Mouse (Mus musculus): ENCODE measurements around the gene Ccdc6. TPM values are rescaled to one million over a fixed set of nuclear protein-coding genes. Genes with fewer than 3 reads are reported as not detected.

Ccdc6 gene
- polyA plus RNA-seq, 1 experiment from 2014 or later = 16.0 TPM

DNA sequence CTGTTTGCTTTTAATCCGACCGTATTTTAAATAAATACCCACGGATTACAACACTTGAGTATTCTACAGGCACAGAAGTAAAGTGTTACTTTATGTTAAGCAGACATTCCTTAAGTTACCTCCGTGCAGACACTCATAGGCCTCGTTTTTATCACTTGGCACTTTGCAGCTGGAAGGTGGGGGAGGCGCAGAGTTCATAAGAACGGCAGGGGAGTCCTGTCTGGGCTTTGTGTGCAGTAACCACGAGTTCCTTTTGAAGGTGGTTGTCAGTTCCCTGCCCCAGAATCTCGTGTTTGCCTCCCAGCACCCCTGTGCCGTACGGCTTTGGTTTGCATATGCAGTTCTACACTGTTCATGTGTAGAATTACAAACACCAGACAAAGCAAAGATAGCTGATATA, 70.7 kb downstream of the Ccdc6 start:
- DNase-seq (ENCODE audit: low spot score) = no peak
- WGBS = 53% methylated on average over 11 of the region's 11 CpGs
- H3K36me3 ChIP-seq = peaks cover 51% of the 10 kb centered on the region
- no peaks in the 10 kb centered on the region for H3K9me3 ChIP-seq
- H3K4me3 ChIP-seq = no peak overlapping the region
- peaks cover 48% of the 10 kb centered on the region for H3K4me1 ChIP-seq
- H3K27me3 ChIP-seq (ENCODE audit: insufficient read depth, poor library complexity, severe bottlenecking) = no peaks in the 10 kb centered on the region
- peak overlapping the region; percentile 52; the same call in 1 of the 2 replicates for H3K27ac ChIP-seq

DNA sequence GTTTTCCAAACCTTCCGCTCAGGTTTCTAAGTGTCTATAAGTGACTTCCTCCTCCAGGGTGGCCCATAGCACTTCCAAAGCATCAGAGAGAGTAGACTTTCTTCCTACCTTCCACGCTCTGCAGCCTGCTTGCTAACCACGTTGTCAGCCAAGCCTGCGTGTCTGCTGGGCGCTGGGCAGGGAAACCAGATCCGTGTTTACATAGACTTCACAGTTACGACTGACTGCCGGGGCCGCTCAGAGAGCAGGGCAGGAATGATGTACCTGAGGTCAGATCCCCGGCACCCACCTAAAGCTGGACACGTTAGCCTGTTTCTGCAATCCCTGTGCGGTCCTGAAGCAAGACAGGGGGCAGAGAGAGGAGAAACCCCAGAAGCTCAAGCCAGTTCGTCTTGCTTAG, 71.5 kb downstream of the Ccdc6 start:
- no peak overlapping the region for H3K4me3 ChIP-seq
- no peak for DNase-seq (ENCODE audit: low spot score)
- H3K27me3 ChIP-seq (ENCODE audit: insufficient read depth, poor library complexity, severe bottlenecking) = no peaks in the 10 kb centered on the region
- H3K36me3 ChIP-seq = peaks cover 51% of the 10 kb centered on the region
- no peaks in the 10 kb centered on the region for H3K9me3 ChIP-seq
- WGBS = 78% methylated on average over 13 of the region's 13 CpGs
- H3K27ac ChIP-seq = 0 out of 2 replicates have a peak overlapping the region, but pooled peaks have one; percentile 52
- H3K4me1 ChIP-seq = peaks cover 53% of the 10 kb centered on the region

DNA sequence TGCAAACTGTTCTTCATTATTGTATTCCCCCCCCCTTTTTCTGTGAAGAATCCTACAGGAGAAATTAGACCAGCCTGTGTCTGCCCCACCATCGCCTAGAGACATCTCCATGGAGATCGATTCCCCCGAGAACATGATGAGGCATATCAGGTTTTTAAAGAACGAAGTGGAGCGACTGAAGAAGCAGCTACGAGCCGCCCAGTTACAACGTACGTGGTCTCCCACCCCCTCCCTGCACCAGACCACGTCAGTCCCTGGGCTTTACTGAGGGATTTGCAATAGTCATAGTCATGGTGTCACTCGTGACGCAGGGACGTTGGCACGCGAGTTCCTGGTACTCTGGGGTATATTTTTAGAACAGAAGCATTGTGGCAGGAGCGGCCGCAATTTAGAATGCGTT, 72.1 kb downstream of the Ccdc6 start:
- Histone ChIP-seq H3K9me3 (no peaks in the 10 kb centered on the region), H3K4me3 (no peak overlapping the region), H3K27ac (peak overlapping the region; percentile 47; the same call in 1 of the 2 replicates), H3K4me1 (peaks cover 56% of the 10 kb centered on the region), H3K36me3 (peaks cover 51% of the 10 kb centered on the region), H3K27me3 (ENCODE audit: insufficient read depth, poor library complexity, severe bottlenecking) (no peaks in the 10 kb centered on the region)
- 59% methylated on average over 18 of the region's 18 CpGs for WGBS
- no peak for DNase-seq (ENCODE audit: low spot score)

DNA sequence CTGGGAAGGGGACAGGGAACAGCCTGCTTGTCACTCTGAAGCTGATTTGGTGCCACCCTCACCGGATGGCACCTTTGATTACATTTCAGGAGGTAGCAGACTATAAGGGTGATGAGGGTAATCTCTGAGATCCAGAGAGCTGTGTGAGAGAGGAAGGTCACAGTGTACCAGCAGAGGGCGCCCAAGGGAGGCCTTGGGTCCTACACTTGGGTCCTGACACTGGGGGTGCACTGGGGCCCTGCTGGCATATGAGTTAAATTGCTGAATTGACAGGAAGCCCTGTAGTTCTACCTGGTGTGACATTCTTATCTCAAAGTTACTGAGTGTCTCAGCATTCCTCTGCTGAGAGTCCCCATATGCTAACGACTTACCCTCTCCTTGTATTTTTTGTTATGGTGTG, 76.4 kb downstream of the Ccdc6 start:
- H3K27me3 ChIP-seq (ENCODE audit: insufficient read depth, poor library complexity, severe bottlenecking) = no peaks in the 10 kb centered on the region
- no peak overlapping the region for H3K4me3 ChIP-seq
- H3K36me3 ChIP-seq = peaks cover 81% of the 10 kb centered on the region
- WGBS = 45% methylated on average over 3 of the region's 3 CpGs
- H3K27ac ChIP-seq = no peak overlapping the region
- no peak for DNase-seq (ENCODE audit: low spot score)
- H3K9me3 ChIP-seq = no peaks in the 10 kb centered on the region
- H3K4me1 ChIP-seq = peaks cover 22% of the 10 kb centered on the region

DNA sequence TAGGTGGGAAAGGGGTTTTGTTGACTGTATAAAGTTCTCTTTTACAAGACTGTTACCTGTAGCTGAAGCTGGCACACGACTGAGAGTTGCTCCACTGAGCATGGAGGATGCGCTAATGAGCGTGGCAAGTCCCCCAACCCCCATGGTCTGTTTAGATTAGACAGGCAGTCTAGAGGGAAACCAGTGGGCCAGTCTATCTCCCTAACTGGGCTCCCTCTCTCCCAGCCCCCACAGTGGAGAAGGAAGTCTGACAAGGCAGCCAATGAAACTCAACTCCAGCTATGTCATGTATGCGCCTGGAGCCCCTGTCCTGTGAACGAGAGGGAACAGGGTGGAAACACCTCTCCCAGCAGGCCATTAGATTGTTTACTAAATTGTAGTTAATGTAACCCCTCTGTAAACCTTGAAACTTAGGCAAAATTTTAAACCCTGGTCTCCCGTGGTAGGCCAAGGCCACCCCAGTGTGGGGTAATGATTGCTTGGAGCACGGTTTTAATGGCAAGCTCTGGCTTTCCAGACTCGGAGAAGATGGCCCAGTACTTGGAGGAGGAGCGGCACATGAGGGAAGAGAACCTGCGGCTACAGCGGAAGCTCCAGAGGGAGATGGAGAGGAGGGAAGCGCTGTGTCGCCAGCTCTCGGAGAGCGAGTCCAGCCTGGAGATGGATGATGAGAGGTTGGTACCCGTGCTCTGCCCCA, 77.7 kb downstream of the Ccdc6 start:
- Histone ChIP-seq H3K27me3 (ENCODE audit: insufficient read depth, poor library complexity, severe bottlenecking) (no peaks in the 10 kb centered on the region), H3K9me3 (no peaks in the 10 kb centered on the region), H3K4me1 (peaks cover 11% of the 10 kb centered on the region; the same call in 1 of the 2 replicates), H3K4me3 (no peak overlapping the region), H3K27ac (no peak overlapping the region), H3K36me3 (peaks cover 78% of the 10 kb centered on the region)
- DNase-seq (ENCODE audit: low spot score) = no peak
- WGBS = 79% methylated on average over 16 of the region's 16 CpGs

DNA sequence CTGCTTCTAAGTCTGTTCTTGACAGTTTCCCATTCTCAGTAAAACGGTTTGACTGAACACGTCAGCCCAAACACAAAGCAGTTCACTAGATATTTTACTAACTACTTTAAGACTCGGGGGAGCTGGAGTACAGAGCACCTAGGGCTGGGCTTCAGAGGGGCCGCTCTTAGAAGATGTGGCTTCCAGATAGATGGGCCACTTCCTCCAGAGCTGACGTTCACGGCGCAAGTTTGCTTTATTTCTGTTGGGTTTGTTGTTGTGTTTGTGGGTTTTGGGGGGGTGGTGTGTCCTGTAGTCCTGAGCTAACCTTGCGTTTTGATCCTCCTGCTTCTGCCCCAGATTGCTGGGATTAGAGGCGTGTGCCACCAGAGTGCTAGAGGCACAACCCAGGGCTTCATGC, 83.8 kb downstream of the Ccdc6 start:
- WGBS = 89% methylated on average over 9 of the region's 9 CpGs
- Histone ChIP-seq H3K4me3 (no peak overlapping the region), H3K36me3 (peaks cover 59% of the 10 kb centered on the region), H3K27me3 (ENCODE audit: insufficient read depth, poor library complexity, severe bottlenecking) (no peaks in the 10 kb centered on the region), H3K4me1 (peaks cover 9% of the 10 kb centered on the region), H3K27ac (no peak overlapping the region), H3K9me3 (no peaks in the 10 kb centered on the region)
- no peak for DNase-seq (ENCODE audit: low spot score)

DNA sequence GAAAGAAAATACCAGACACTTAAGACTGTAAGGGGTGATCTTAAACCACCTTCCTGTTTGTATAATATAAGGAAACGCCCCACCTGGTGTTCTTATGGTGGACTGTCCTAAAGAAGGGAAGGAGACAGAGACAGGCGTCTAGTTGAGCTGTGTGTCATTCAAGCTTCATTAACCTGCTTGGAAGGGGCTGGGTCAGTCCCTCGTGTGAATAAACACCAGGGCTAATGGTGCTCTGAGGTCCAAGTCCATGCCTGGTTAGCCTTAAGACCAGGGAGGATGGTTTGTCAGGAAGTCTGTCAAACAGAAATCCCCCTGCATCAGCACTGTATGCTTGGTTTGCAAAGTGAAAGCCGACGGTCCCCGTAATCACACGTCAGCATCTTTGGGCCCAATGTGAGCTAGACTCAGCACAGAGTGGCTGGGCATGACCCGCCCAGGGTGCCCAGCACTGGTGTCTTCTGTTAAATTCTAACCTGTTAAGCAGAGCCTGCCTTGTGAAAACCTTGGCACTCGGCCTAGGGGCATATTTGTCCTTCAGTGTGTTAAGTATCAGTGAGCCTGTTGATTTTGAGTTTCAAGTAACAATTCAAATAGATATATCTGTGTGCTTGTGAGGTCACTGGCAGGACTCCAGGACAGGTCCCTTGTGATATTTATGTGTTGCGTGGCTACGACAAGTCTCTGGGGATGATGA, 84.5 kb downstream of the Ccdc6 start:
- Histone ChIP-seq H3K36me3 (peaks cover 52% of the 10 kb centered on the region), H3K4me3 (no peak overlapping the region), H3K27me3 (ENCODE audit: insufficient read depth, poor library complexity, severe bottlenecking) (no peaks in the 10 kb centered on the region), H3K27ac (no peak overlapping the region), H3K9me3 (no peaks in the 10 kb centered on the region), H3K4me1 (peaks cover 9% of the 10 kb centered on the region)
- no peak for DNase-seq (ENCODE audit: low spot score)
- 84% methylated on average over 11 of the region's 11 CpGs for WGBS

DNA sequence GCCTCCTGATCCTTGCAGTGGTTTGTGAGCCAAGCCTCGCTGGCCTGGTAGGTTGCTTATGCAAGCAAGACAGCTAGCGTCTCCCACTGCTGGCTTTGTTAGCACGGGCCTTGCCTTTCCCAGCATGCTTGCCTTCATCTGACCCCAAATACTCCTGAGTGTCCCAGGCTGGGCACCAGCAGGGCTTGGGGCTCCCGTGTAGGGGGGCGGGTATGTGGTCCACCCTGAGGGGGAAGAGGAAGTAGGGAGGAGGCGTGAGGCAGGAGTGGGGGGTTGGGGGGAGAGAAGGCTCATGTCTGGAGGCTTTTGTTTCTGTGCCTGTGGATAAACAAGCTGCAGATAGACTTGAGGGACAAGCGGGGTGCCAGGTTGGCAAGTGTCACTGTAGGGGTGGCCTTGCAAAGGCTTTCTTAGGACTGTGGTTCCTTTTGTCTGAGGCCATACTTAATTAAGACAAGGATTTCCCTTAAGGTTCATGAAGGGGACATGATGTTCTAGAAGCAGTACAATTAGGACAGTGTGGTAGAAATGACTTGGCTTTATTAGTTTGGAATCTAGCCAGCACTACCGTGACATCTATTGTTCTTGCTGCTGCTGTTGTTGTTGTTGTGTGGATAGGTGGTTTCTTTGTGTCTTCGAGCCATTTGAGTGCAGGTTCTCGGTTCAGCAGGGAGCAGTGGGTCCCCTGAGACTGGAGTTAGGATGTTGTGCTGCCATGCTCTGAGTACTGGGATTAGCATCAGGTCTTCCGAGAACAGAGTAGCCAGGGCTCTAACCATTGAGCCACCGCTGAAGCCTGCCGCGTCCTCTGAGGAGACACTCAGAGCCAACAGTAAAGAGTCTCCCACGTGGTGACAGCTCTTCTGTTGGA, 86.5 kb downstream of the Ccdc6 start:
- Histone ChIP-seq H3K36me3 (peaks cover 51% of the 10 kb centered on the region), H3K9me3 (no peaks in the 10 kb centered on the region), H3K4me3 (no peak overlapping the region), H3K4me1 (peaks cover 9% of the 10 kb centered on the region), H3K27me3 (ENCODE audit: insufficient read depth, poor library complexity, severe bottlenecking) (no peaks in the 10 kb centered on the region), H3K27ac (peak overlapping the region; percentile 57; the same call in 1 of the 2 replicates)
- WGBS = 71% methylated on average over 15 of the region's 15 CpGs
- no peak for DNase-seq (ENCODE audit: low spot score)

DNA sequence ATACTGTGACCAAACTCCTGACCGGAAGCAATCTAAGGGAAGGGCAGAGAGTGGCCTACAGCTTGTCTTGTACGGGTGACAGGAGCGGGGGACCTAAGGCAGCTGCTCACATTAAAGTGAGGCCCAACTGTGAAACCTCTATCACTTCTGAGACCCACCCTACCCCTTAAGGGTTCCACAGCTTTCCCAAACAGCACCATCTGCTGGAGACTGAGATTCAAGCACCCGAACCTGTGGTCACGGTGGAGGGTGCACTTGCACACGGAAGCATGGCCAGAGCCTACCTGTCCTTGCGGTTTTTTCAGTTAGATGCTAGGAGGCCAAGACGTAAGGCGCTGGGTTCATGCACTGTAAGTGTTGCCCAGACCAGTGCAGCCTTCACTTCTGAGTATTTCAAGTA, 89.2 kb downstream of the Ccdc6 start:
- H3K36me3 ChIP-seq = peaks cover 58% of the 10 kb centered on the region
- DNase-seq (ENCODE audit: low spot score) = no peak
- H3K4me3 ChIP-seq = no peak overlapping the region
- H3K4me1 ChIP-seq = peaks cover 9% of the 10 kb centered on the region
- WGBS = 70% methylated on average over 9 of the region's 9 CpGs
- H3K27me3 ChIP-seq (ENCODE audit: insufficient read depth, poor library complexity, severe bottlenecking) = no peaks in the 10 kb centered on the region
- H3K27ac ChIP-seq = no peak overlapping the region
- no peaks in the 10 kb centered on the region for H3K9me3 ChIP-seq

DNA sequence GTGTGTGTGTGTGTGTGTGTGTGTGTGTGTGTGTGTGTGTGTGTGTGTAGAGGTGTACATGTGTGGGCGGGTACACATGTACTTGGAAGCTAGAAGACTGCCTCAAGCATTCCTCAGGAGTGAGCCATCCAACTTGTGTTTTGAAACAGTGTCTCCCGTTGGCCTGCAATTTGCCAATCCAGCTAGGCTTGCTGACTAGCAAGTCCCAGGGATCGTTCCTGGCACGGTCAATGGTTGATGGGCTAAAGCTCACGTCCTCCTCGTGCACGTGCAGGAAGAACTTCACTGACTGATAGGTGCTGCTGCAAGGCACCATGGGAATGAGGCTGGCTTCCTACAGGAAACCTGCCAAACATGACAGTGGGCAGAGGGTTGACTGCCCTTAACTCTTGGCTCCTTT, 89.7 kb downstream of the Ccdc6 start:
- Histone ChIP-seq H3K4me3 (no peak overlapping the region), H3K27ac (no peak overlapping the region), H3K9me3 (no peaks in the 10 kb centered on the region), H3K27me3 (ENCODE audit: insufficient read depth, poor library complexity, severe bottlenecking) (no peaks in the 10 kb centered on the region), H3K4me1 (peaks cover 6% of the 10 kb centered on the region), H3K36me3 (peaks cover 58% of the 10 kb centered on the region)
- WGBS = 87% methylated on average over 7 of the region's 7 CpGs
- no peak for DNase-seq (ENCODE audit: low spot score)

DNA sequence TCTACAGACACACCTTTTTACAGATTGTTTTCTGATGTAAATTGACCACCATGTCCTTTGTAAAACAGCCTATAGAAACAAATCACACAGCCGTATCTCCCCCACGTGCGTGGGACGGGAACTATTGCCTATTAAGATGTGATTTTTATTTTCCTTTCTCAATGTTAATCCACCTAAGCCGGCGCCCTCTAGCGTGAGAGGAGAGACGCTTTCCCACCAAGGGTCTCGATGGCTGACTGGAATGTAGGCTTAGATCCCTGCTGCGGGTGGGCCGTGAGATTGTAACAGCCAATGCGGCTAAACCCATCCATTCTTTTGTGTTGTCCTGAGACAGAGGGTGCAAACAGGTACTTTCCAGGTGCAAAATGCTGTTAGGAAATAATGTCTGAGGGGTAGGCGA, 92.9 kb downstream of the Ccdc6 start:
- Histone ChIP-seq H3K4me1 (no peaks in the 10 kb centered on the region), H3K27me3 (ENCODE audit: insufficient read depth, poor library complexity, severe bottlenecking) (no peaks in the 10 kb centered on the region), H3K27ac (no peak overlapping the region), H3K36me3 (peaks cover 64% of the 10 kb centered on the region), H3K9me3 (no peaks in the 10 kb centered on the region), H3K4me3 (no peak overlapping the region)
- DNase-seq (ENCODE audit: low spot score) = no peak
- 83% methylated on average over 13 of the region's 13 CpGs for WGBS

DNA sequence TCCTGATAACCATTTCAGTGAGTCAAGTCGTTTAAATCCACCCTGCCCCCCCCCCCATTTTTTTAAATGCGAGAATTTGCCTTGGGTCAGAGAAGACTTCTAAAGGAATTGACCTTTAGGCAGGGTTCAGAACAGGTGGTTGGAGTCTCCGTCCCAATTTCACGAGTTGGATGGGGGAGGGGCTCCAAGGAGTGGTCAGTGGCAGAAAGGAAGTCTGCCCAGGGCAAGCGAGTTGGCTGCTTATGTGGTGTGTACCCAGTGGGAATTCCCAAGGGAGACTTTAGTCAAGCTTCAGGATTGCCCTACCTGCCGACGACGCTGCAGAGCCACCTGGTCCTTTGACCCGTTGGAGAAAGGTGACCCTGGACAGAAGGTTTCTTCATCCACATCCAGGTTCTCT, 97.4 kb downstream of the Ccdc6 start:
- H3K27me3 ChIP-seq (ENCODE audit: insufficient read depth, poor library complexity, severe bottlenecking) = no peaks in the 10 kb centered on the region
- no peak for DNase-seq (ENCODE audit: low spot score)
- peaks cover 37% of the 10 kb centered on the region for H3K36me3 ChIP-seq
- H3K4me3 ChIP-seq = no peak overlapping the region
- WGBS = 69% methylated on average over 9 of the region's 9 CpGs
- no peak overlapping the region for H3K27ac ChIP-seq
- H3K9me3 ChIP-seq = no peaks in the 10 kb centered on the region
- H3K4me1 ChIP-seq = peaks cover 4% of the 10 kb centered on the region; the same call in 1 of the 2 replicates

DNA sequence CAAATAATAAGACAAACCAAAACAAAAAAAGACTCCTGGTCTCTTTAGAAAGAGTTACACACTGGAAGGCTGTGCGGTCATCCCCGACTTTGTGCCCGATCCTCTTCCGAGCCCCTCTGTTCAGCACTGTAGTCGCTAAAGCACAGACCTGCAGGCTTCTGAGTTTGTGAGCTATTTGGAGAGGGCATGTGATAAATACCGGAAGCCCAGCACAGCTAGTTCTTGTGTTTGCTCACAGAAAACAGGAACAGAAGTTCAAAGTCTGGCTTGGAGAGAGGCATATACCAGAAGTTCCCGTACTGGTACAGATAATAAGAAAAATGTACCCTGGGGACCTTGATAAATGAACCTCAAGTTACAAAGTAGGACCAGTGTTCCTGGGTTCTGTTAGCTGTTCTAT, 98.4 kb downstream of the Ccdc6 start:
- H3K4me1 ChIP-seq = peaks cover 4% of the 10 kb centered on the region; the same call in 1 of the 2 replicates
- H3K27me3 ChIP-seq (ENCODE audit: insufficient read depth, poor library complexity, severe bottlenecking) = no peaks in the 10 kb centered on the region
- DNase-seq (ENCODE audit: low spot score) = no peak
- peaks cover 27% of the 10 kb centered on the region for H3K36me3 ChIP-seq
- no peak overlapping the region for H3K27ac ChIP-seq
- WGBS = 75% methylated on average over 7 of the region's 7 CpGs
- H3K4me3 ChIP-seq = no peak overlapping the region
- no peaks in the 10 kb centered on the region for H3K9me3 ChIP-seq

Data from heart, embryonic 10.5 days (tissue).